Mouse (Mus musculus): ENCODE measurements at regions not wholly inside any gene's neighbourhood (a gene's known extent, or its start where the extent isn't known, plus 50 kb on each side); places are given as distances from the start of the nearest gene placed in this dataset.

DNA sequence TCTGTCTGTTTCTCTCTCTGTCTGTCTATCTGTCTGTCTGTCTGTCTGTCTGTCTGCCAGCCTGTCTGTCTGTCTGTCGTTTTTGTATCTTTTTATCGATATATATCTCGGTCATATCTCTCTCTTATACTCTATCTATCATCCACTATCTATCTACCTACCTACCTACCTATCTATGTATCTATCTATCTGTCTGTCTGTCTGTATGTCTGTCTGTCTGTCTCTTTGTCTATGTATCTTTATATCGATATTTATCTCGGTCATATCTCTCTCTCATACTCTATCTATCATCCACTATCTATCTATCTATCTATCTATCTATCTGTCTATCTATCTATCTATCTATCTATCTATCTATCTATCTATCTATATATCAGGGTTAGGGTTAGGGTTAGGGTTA, 533.9 kb downstream of the Zfy1 start:
- peak; percentile 75 for ATAC-seq (ENCODE audit: insufficient number of reproducible peaks, low FRiP score, low TSS enrichment)

Data from cerebellum, adult (tissue).